Mouse (Mus musculus) myocyte (in vitro differentiated cells): Measurements from ENCODE around the gene Sec14l1. TPM values are rescaled to one million over a fixed set of nuclear protein-coding genes. Genes with fewer than 3 reads are reported as not detected.

Source experiments
- H3K27me3 ChIP-seq: one replicate; pipeline ENCODE4 v1.6.1; 2011; ENCODE audit not compliant: control insufficient read depth, insufficient read depth, insufficient read length
- H3K36me3 ChIP-seq: one replicate; pipeline ENCODE4 v1.6.1; 2011; ENCODE audit not compliant: control insufficient read depth, insufficient read depth
- H3K4me2 ChIP-seq: one replicate; pipeline ENCODE4 v1.6.1; 2011; ENCODE audit warnings: low read depth, control low read depth
- H3K4me3 ChIP-seq: one replicate; pipeline ENCODE4 v1.5.1; 2011; ENCODE audit warnings: mild to moderate bottlenecking, control low read depth, moderate library complexity
- H3K79me2 ChIP-seq: one replicate; pipeline ENCODE4 v1.6.1; 2011; ENCODE audit not compliant: control insufficient read depth, insufficient read depth
- H3ac ChIP-seq: one replicate; pipeline ENCODE4 v1.6.1; 2011; ENCODE audit not compliant: control insufficient read depth, insufficient read length
- CEBPB ChIP-seq: IDR thresholded peaks from 2 replicates; pipeline ENCODE4 v1.6.1; 2011; ENCODE audit warnings: mild to moderate bottlenecking, moderate library complexity; ENCODE audit not compliant: poor library complexity, insufficient read depth, severe bottlenecking
- E2F4 ChIP-seq: IDR thresholded peaks from one replicate; pipeline ENCODE4 v1.6.1; 2011; ENCODE audit warnings: mild to moderate bottlenecking, control low read depth, moderate library complexity; ENCODE audit not compliant: insufficient read depth
- MAX ChIP-seq: IDR thresholded peaks from one replicate; pipeline ENCODE4 v1.6.1; 2011; ENCODE audit warnings: low read depth, mild to moderate bottlenecking, control low read depth
- MYOD1 ChIP-seq, 3 experiments: IDR thresholded peaks; one replicate each; pipeline ENCODE4 v1.6.1; 2011; ENCODE audit warnings: control low read depth in 2 of 3, low read depth in 2 of 3, mild to moderate bottlenecking in 2 of 3, moderate library complexity in 1 of 3; ENCODE audit not compliant: insufficient read length in 2 of 3, control insufficient read depth in 1 of 3
- MYOG ChIP-seq, 3 experiments: IDR thresholded peaks; one replicate each; pipeline ENCODE4 v1.6.1; 2011; ENCODE audit warnings: control low read depth in 2 of 3, low read depth in 2 of 3, mild to moderate bottlenecking in 2 of 3; ENCODE audit not compliant: insufficient read length in 2 of 3, control insufficient read depth in 1 of 3, insufficient read depth in 1 of 3
- POLR2A ChIP-seq: IDR thresholded peaks from one replicate; pipeline ENCODE4 v1.6.1; 2011; ENCODE audit warnings: low read depth, mild to moderate bottlenecking, control low read depth, moderate library complexity; ENCODE audit not compliant: insufficient read length
- POLR2AphosphoS2 ChIP-seq: IDR thresholded peaks from one replicate; pipeline ENCODE4 v1.6.1; 2011; ENCODE audit warnings: low read depth, control low read depth; ENCODE audit not compliant: insufficient read length
- REST ChIP-seq: IDR thresholded peaks from one replicate; pipeline ENCODE4 v1.6.1; 2011; ENCODE audit warnings: mild to moderate bottlenecking, control low read depth, moderate library complexity; ENCODE audit not compliant: insufficient read depth, insufficient read length
- SRF ChIP-seq: IDR thresholded peaks from one replicate; pipeline ENCODE4 v1.6.1; 2011; ENCODE audit warnings: low read depth; ENCODE audit not compliant: control insufficient read depth, insufficient read length
- TCF12 ChIP-seq: IDR thresholded peaks from one replicate; pipeline ENCODE4 v1.6.1; 2011; ENCODE audit warnings: mild to moderate bottlenecking, control low read depth; ENCODE audit not compliant: poor library complexity, insufficient read depth, severe bottlenecking
- TCF3 ChIP-seq: IDR thresholded peaks from one replicate; pipeline ENCODE4 v1.6.1; 2011; ENCODE audit warnings: low read depth, control low read depth; ENCODE audit not compliant: insufficient read length
- USF1 ChIP-seq: IDR thresholded peaks from one replicate; pipeline ENCODE4 v1.6.1; 2011; ENCODE audit warnings: low read depth, mild to moderate bottlenecking, control low read depth, moderate library complexity
- polyA plus RNA-seq: library from polyadenylated mRNA; unstranded; fragments of >200 nt; fragmentation: generic; extraction: Trizol; gene quantifications from one replicate; pipeline ENCODE4 v1.2.1, GENCODE M21; 2012; ENCODE audit warnings: missing spikeins

Gene Sec14l1
- polyA plus RNA-seq, 1 experiment, result 84.8 TPM

DNA sequence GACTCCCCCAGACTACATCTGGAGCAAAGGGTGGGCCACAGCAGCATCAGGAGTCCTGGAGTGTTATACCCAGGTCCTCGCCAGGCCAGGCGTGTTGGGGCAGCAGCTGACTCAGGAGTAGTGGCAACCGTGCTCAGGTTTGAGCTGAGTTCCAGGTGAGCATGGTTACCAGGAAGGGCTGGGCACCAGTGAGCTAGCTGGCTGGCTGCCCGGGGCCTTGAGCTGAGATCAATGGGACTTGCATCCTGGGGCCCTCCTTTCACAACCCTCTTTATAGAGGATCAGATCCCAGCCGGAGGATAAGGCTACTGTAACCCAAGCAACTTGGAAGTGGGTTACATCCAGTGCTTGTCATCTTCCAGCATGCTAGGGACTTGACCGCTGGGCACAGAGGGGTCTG is 90.1 kb downstream of the Sec14l1 start:
- no peak overlapping the region for H3ac ChIP-seq
- no peaks in the 10 kb centered on the region for H3K27me3 ChIP-seq
- H3K79me2 ChIP-seq, result no peaks in the 10 kb centered on the region
- H3K36me3 ChIP-seq, result no peaks in the 10 kb centered on the region
- TF ChIP-seq POLR2AphosphoS2, result no peak
- no peak for TF ChIP-seq SRF
- no peak for TF ChIP-seq MYOD1 (IDR thresholded peaks at IDR 0.05; ENCODE audit: control insufficient read depth in 1 of 3, insufficient read length in 2 of 3, low read depth in 2 of 3)
- TF ChIP-seq E2F4, result no peak
- no peak for TF ChIP-seq TCF12
- TF ChIP-seq POLR2A, result no peak
- TF ChIP-seq MAX, result no peak
- no peak for TF ChIP-seq TCF3
- no peak for TF ChIP-seq USF1
- no peak for TF ChIP-seq CEBPB
- TF ChIP-seq MYOG (IDR thresholded peaks at IDR 0.05; ENCODE audit: control insufficient read depth in 1 of 3, insufficient read depth in 1 of 3, insufficient read length in 2 of 3, low read depth in 2 of 3), result no peak
- no peak for TF ChIP-seq REST
- H3K4me2 ChIP-seq, result peak overlapping the region; percentile 48
- H3K4me3 ChIP-seq, result no peak overlapping the region

DNA sequence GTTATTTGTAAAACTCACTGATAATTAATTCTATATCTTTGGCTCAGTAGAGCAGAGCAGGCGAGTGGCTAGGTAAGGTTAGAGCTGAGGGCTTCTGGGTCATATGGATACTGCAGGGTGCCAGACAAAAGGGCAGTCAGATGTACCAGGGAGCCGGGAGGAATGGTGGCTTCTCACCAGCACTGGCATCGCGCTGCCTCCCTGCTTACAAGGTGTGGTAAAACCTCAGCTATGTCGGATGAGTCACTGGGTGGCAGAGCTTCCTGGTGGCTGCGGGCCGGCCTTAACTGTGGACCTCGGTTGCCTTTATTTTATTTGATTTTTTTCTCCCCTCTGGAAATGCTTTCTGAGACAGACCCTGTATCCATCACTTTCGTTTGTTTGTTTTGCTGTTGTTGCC is 90.5 kb downstream of the Sec14l1 start:
- H3K4me3 ChIP-seq, result no peak overlapping the region
- TF ChIP-seq MYOG (IDR thresholded peaks at IDR 0.05; ENCODE audit: control insufficient read depth in 1 of 3, insufficient read depth in 1 of 3, insufficient read length in 2 of 3, low read depth in 2 of 3) (no peak), MYOD1 (IDR thresholded peaks at IDR 0.05; ENCODE audit: control insufficient read depth in 1 of 3, insufficient read length in 2 of 3, low read depth in 2 of 3) (peak in 1 of 3 experiments; percentile 6), POLR2AphosphoS2 (no peak)
- H3K36me3 ChIP-seq, result no peaks in the 10 kb centered on the region
- no peak overlapping the region for H3ac ChIP-seq
- no peaks in the 10 kb centered on the region for H3K27me3 ChIP-seq
- H3K4me2 ChIP-seq, result peak overlapping the region; percentile 48
- H3K79me2 ChIP-seq, result no peaks in the 10 kb centered on the region

DNA sequence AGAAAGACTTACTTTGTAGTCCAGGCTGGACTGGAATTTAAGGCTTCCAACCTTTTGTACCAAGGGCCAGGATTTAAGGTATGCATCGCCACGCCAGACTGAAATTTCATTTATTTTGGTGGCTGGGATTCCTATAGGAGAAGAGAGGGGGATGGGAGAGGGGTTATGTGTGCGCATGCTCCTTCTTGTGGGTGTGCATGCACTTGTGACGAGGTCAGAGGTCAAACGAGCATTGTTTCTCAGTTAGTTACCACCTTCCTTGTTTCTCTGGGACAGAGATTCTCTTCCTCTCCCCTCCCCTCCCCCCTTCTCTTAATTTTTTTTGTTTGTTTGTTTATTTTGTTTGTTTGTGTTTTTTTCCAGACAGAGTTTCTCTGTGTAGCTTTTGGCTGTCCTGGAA is 92.5 kb downstream of the Sec14l1 start:
- Histone ChIP-seq H3K4me3 (no peak overlapping the region), H3K27me3 (no peaks in the 10 kb centered on the region), H3K36me3 (no peaks in the 10 kb centered on the region), H3K4me2 (no peak overlapping the region), H3K79me2 (no peaks in the 10 kb centered on the region), H3ac (no peak overlapping the region)
- TF ChIP-seq SRF (no peak), TCF3 (no peak), POLR2AphosphoS2 (no peak), CEBPB (no peak), MYOG (IDR thresholded peaks at IDR 0.05; ENCODE audit: control insufficient read depth in 1 of 3, insufficient read depth in 1 of 3, insufficient read length in 2 of 3, low read depth in 2 of 3) (no peak), REST (no peak), MYOD1 (IDR thresholded peaks at IDR 0.05; ENCODE audit: control insufficient read depth in 1 of 3, insufficient read length in 2 of 3, low read depth in 2 of 3) (no peak), POLR2A (no peak), TCF12 (no peak), MAX (no peak)

DNA sequence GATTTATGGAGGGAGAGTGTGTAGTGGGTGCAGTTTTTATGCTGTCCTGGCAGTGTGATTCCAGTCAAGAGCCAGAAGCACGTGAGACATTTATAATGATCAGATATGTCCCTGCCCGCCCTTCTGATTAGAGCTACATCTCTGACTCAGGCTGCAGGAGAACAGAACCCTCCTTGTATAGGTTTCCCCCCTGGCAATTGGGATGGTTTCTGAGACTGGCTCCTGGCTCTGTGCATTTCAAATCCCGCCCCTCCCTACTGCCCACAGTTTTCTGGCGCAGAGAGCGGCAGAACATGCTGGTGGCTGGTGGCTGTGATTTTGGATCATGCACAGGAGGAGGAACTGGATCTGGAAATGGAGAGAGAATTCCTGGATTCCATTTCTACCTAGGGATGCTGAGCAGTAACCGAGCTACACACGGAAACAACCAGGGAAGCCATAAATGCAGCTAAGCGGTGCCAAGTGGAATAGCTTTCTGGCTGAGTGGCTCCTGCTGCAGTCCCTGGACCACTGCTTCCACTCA is 93.2 kb downstream of the Sec14l1 start:
- Histone ChIP-seq H3K4me2 (peak overlapping the region; percentile 9), H3K36me3 (no peaks in the 10 kb centered on the region), H3K4me3 (no peak overlapping the region), H3K79me2 (no peaks in the 10 kb centered on the region), H3K27me3 (no peaks in the 10 kb centered on the region), H3ac (no peak overlapping the region)
- TF ChIP-seq SRF (no peak), USF1 (no peak), CEBPB (no peak)

Other genes with a start within 250 kb of the Sec14l1 start
- gene Mgat5b, start 196.3 kb upstream of the Sec14l1 start, polyA plus RNA-seq, result not detected
- gene Sept9, start 84.5 kb downstream of the Sec14l1 start, polyA plus RNA-seq, result 253 TPM